Comparison of ENCODE assay signal across 10 mouse cellular contexts in the genomic region with DNA sequence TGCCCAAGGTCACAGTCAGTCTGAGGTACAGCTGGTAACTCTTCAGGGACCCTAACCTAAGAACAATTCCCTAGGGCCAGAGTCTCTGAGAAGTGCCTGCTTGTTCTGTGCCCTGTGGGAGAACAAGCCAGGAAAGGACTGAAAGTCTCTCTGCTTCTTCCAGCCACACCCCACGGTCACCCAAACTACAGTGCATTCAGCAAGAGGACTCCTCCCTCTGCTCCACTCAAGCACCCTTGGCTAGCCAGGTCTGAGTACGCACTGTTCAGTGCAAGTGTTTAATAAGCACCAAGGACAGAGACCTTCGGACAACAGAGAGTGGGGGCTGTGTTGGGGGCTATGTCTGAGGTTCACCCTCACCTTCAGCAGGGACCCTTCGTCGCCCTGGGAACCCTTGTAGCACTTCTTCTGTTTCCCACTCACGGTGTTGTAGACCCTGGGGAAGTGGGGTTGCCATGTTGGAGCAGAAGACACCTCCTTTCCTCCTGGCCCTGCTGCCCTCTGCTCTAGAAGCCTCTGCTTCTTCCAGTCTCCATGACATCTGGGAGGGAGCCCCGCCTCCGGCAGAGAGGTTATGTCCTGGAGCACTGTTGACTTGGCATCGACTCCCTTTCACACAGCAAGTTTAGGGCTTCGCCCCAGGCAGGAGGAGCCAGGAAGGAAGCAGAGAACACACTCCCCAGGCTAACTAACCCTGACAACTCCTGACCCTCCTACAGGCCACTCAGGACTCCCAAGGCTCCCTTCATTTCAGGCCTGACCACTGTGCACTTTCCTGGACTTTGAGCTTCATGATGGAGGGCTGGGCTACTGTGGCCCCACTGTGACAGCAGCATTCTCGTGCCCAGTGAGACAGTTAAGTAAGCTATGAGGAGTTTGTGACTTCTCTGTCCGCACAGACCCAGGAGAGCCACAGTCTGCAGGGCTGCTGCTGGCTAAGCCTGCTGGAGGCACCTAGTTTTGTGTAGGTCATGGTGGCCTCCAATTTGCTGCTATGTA. TPM values are rescaled to one million over a fixed set of nuclear protein-coding genes. Genes with fewer than 3 reads are reported as not detected.
DNase-seq lines count a peak whose midpoint lies in the region.
"Had no signal": no experiment of that assay in that cellular context is flagged by ENCODE, and none has a peak within 500 bp of the region (broad histone marks: within the 10 kb centered on the region; RNA-seq: fewer than 3 reads in every experiment).

No protein-coding gene starts in this region.

- DNase-seq in heart, postnatal 10 days = peak; percentile 16 to 19
- DNase-seq in heart, postnatal 36 days = no peak
- DNase-seq in adrenal gland, adult 8-10 months = peak; percentile 31
- DNase-seq in kidney, adult 9 months = peak; percentile 82
- DNase-seq in ovary, postnatal 14 days (ENCODE audit: low spot score) = peak; percentile 35
- DNase-seq in left cerebral cortex, postnatal 25 days (ENCODE audit: low spot score in 2 of 2) = no peak
- DNase-seq in right cerebral cortex, postnatal 36 days (ENCODE audit: low spot score in 2 of 2) = no peak
- DNase-seq in cerebellum, postnatal 36 days = no peak
- DNase-seq: cerebellum, postnatal 25 days; layer of hippocampus, adult 9-11 months had no signal

- intact Hi-C loops in heart, postnatal 10 days (cut with DNase I) = no loop called here
- intact Hi-C loops in heart, postnatal 36 days (cut with DNase I) = no loop called here
- intact Hi-C loops in left cerebral cortex, postnatal 25 days (cut with DNase I) = no loop called here

RNA-seq across cellular contexts. Expression of a gene that starts 16.7 kb away (rescaled TPM):
- not detected for total RNA-seq in heart, postnatal 10 days (2021)
- total RNA-seq in heart, postnatal 36 days (2021) = not detected
- total RNA-seq in adrenal gland, adult 8-10 months (2022) = not detected
- not detected for total RNA-seq in left cerebral cortex, postnatal 25 days (2021)

RNA-seq across cellular contexts. Expression of a gene that starts 20.2 kb away (rescaled TPM):
- total RNA-seq in heart, postnatal 10 days (2021) = 10 to 100 TPM; 68.5 to 76.1 TPM
- total RNA-seq in heart, postnatal 36 days (2021) = 10 to 100 TPM; 58.8 to 61.7 TPM
- 100 to 1,000 TPM; 102 to 119 (median 108) TPM for total RNA-seq in adrenal gland, adult 8-10 months (2022)
- 100 to 1,000 TPM; 130 to 143 TPM for total RNA-seq in left cerebral cortex, postnatal 25 days (2021)

RNA-seq across cellular contexts. Expression of a gene that starts 20.5 kb away (rescaled TPM):
- 10 to 100 TPM; 55.5 to 60.7 TPM for total RNA-seq in heart, postnatal 10 days (2021)
- 10 to 100 TPM; 52.3 to 59.5 TPM for total RNA-seq in heart, postnatal 36 days (2021)
- total RNA-seq in adrenal gland, adult 8-10 months (2022) = 10 to 100 TPM; 62.8 to 93.8 (median 72.7) TPM
- 10 to 100 TPM; 57.6 to 59.5 TPM for total RNA-seq in left cerebral cortex, postnatal 25 days (2021)

RNA-seq across cellular contexts. Expression of a gene that starts 27.6 kb away (rescaled TPM):
- under 1 TPM; 0.20 to 0.26 TPM for total RNA-seq in heart, postnatal 10 days (2021)
- under 1 TPM; 0.22 to 0.35 TPM for total RNA-seq in heart, postnatal 36 days (2021)
- total RNA-seq in adrenal gland, adult 8-10 months (2022) = under 1 TPM in 2 of 4 experiments, not detected in 2; 0.21 to 0.97 TPM
- under 1 TPM in 1 of 2 experiments, not detected in 1; 0.34 TPM for total RNA-seq in left cerebral cortex, postnatal 25 days (2021)

RNA-seq across cellular contexts. Expression of a gene that starts 28.0 kb away (rescaled TPM):
- total RNA-seq in heart, postnatal 10 days (2021) = 1 to 10 TPM; 5.4 to 5.7 TPM
- 1 to 10 TPM; 1.5 to 1.9 TPM for total RNA-seq in heart, postnatal 36 days (2021)
- total RNA-seq in adrenal gland, adult 8-10 months (2022) = 1 to 10 TPM; 2.7 to 7.5 (median 4.5) TPM
- total RNA-seq in left cerebral cortex, postnatal 25 days (2021) = 1 to 10 TPM in 1 of 2 experiments, under 1 TPM in 1; 0.73 to 1.5 TPM

Comparison
In these comparisons a context has a peak if more than half of its experiments do, and no peak if none do; other contexts are left out.
1. DNase-seq: peak in heart, postnatal 10 days (2 of 2), adrenal gland, adult 8-10 months (single experiment), kidney, adult 9 months (single experiment) and ovary, postnatal 14 days (single experiment); none in heart, postnatal 36 days (0 of 2), left cerebral cortex, postnatal 25 days (0 of 2), right cerebral cortex, postnatal 36 days (0 of 2) and cerebellum, postnatal 36 days (0 of 2).